Mouse (Mus musculus) adrenal gland, postnatal 14 days (tissue): ENCODE measurements around the gene Gm20896. TPM values are rescaled to one million over a fixed set of nuclear protein-coding genes. Genes with fewer than 3 reads are reported as not detected.
"Not testable (repeated sequence)": the region's sequence is repeated elsewhere in the genome, so short reads cannot be mapped to it uniquely, and the experiment has no call there.

Experiments used
- DNase-seq: peaks from one replicate; pipeline ENCODE4 v3.0.0; 2021; ENCODE audit warnings: mixed read lengths
- long read RNA-seq, 2 experiments: library from polyadenylated mRNA; stranded (forward); transcript quantifications; one replicate each; pipeline ENCODE4 v2.0.0; 2021
- total RNA-seq: library from RNA; stranded (reverse); gene quantifications from 2 replicates; pipeline ENCODE4 v1.2.3, GENCODE M21; 2021

Gm20896 gene
- total RNA-seq = not detected in 2 replicates
- long read RNA-seq, experiment 1 = 0 reads
- long read RNA-seq, experiment 2 = 0 reads

- DNase-seq = not testable (repeated sequence)
Observed at GRCm38 (mm10) chrY:35921426-35921825, at the start of gene Gm20896. Gene Gm20896 (minus strand): TSS chrY:35921526.
